Mouse (Mus musculus) brain, embryonic 14.5 days (tissue): Measurements from ENCODE around the gene Gm11985.

Experiments used
- CTCF ChIP-seq: fragments of 200-500 bp; IDR thresholded peaks from 2 replicates; pipeline ENCODE4 v1.5.1; 2012; ENCODE audit warnings: inconsistent platforms, mild to moderate bottlenecking, moderate library complexity, borderline replicate concordance; ENCODE audit not compliant: insufficient read depth, insufficient read length; ENCODE audit errors: extremely low read depth
- POLR2A ChIP-seq: fragments of 200-500 bp; IDR thresholded peaks from 2 replicates; pipeline ENCODE4 v1.6.1; 2012; ENCODE audit warnings: mild to moderate bottlenecking, inconsistent platforms, borderline replicate concordance; ENCODE audit not compliant: poor library complexity, insufficient read depth, insufficient read length, severe bottlenecking; ENCODE audit errors: extremely low read depth

DNA sequence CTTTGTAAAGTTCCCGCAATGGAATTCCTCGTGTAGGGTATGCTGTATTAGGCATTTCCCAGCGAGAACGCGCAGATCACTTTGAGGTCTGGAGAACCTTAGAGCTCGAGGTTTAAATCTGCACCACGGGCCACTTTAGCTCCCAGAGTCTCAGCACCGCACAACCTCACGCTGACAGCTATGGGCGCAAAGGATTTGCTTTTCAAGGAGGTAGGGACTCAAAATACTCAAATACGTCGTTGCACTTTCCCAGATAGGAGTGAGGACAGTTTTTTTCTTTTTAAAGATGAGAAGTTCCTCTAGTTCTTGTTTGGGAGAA is 25.9 kb upstream of the Gm11985 start:
- TF ChIP-seq CTCF, result no peak
- no peak for TF ChIP-seq POLR2A
